Mouse (Mus musculus) gastrocnemius, adult 2 months (tissue): ENCODE measurements around the gene Il13. TPM values are rescaled to one million over a fixed set of nuclear protein-coding genes. Genes with fewer than 3 reads are reported as not detected.

ENCODE experiments used
- DNase-seq: peaks from one replicate; pipeline ENCODE4 v3.0.0; 2022
- H3K27ac ChIP-seq: fragments of 200-600 bp; 2 replicates; pipeline ENCODE4 v1.8.1; 2022; ENCODE audit warnings: mild to moderate bottlenecking
- H3K4me3 ChIP-seq: fragments of 200-600 bp; 2 replicates; pipeline ENCODE4 v1.8.1; 2022; ENCODE audit warnings: mild to moderate bottlenecking, moderate library complexity
- CTCF ChIP-seq: fragments of 200-600 bp; IDR thresholded peaks from 2 replicates; pipeline ENCODE4 v1.8.1; 2022; ENCODE audit warnings: antibody characterized with exemption, mild to moderate bottlenecking, moderate library complexity
- intact Hi-C: fragments of 180-260 bp; cut with DNase I; formaldehyde crosslinking; loops from one replicate; pipeline ENCODE4 v1.15.1; 2025
- total RNA-seq, 2 experiments: library from RNA; stranded (reverse); gene quantifications; 2 replicates each; pipeline ENCODE4 v1.2.3; 2021

The Il13 gene
- total RNA-seq, 2 experiments from 2014 or later = not detected

DNA sequence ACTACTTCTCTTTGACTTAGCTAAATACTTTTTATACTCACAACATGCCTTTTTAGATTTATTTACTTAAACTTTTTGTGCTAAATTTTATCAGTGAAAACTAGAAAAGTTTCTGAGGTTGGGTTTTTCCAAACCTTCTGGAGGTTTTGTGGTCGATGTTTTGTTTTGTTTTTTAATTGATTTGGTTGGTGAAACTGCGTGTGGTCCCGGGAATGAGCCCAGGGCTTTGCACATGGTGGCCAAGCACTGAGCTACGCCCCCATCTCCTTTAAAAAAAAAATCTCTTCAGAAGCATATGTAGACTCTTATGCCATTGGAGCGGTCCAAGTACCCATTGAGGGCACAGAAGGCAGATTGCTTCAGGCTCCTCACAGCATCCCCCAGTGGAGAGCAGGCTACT lies 43.4 kb downstream of the Il13 start:
- DNase-seq = no peak
- no peak overlapping the region for H3K27ac ChIP-seq
- intact Hi-C loops = no loop called here
- no peak for TF ChIP-seq CTCF
- H3K4me3 ChIP-seq = no peak overlapping the region

DNA sequence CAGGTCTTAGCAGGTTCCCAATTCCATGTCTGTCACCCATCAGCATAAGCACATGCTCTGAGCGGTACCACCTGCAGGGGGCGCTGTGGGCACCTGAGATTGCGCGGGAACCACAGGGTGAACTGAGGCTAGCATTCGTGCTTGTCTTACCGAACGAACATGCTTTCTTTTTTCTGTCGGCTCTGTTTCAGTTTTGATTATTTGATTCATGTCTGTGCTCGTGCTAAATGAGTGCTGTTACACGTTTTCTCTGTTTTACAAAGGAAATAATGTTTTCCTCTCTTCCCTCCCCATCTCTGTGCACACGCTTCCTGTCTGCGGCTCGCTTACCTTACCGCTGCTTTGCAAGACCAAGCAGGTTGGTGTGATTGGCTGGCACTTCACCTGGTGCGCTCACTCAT lies 44.1 kb downstream of the Il13 start:
- Histone ChIP-seq H3K27ac (no peak overlapping the region), H3K4me3 (no peak overlapping the region)
- peak; percentile 62 for TF ChIP-seq CTCF
- DNase-seq = peak; percentile 40
- intact Hi-C loops = no loop called here

DNA sequence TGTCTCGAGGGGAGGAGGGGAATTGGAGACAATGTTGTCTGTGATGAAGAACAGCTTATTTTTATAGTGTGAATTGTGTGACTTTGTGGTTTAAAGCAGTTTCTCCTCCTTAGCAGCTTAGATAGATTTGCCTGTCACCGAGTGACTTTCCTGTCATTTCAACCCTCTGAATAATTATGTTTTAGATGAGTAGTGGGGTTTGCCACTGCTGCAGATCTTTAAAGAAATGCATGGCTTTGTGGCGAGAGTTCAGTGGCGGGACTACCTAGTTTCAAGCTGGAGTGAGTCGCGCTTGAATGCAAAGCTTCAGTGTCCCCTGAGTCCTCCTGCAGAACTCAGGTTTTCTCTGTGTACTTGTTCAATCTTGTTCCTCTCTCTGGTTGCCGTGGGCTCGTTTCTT lies 46.2 kb downstream of the Il13 start:
- TF ChIP-seq CTCF = no peak
- intact Hi-C loops = no loop called here
- H3K4me3 ChIP-seq = no peak overlapping the region

DNA sequence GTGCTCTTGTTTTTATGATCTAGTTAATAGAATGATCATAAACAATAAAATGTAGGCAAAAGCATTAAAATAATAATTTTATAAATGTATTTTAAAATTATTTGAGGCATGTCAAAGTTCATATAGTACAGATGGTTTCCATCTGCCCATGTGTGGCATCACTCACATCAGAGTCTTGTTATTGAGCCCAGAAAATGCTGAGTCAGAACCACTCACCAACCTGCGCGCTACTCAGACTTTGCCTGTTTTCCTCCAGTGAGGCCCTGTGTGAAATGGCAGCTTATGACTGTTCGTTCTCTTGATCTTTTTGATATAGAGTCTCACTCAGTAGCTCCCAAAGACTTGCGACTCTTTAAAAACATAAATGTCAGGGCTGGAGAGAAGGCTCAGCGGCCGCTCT lies 49.0 kb downstream of the Il13 start:
- TF ChIP-seq CTCF = no peak
- DNase-seq = no peak
- Histone ChIP-seq H3K27ac (no peak overlapping the region), H3K4me3 (no peak overlapping the region)
- intact Hi-C loops = no loop called here

More for the DNA sequence above, 46.2 kb downstream of the Il13 start:
- no peak overlapping the region for H3K27ac ChIP-seq
- DNase-seq = no peak

DNA sequence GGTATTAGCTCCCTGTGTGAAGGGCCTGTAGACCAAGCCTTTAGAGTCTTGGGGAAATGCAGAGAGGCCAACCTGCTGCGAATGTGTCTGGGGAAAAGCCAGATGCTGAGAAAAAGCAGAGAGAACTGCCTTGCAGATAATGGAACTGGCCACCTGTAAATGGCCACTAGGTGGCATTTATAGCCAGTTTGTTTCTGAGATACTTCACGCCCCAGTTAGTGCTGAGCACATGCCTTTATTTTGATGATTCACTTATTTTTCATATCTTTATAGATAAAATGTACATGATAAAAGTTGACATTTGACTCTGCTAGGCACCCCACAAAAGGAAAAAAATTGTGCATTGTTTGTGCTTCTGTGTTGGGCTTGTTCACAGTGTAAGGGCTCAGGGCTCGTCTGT lies 49.7 kb downstream of the Il13 start:
- Histone ChIP-seq H3K4me3 (no peak overlapping the region), H3K27ac (no peak overlapping the region)
- no peak for DNase-seq
- TF ChIP-seq CTCF = peak; percentile 60
- intact Hi-C loops = no loop called here

DNA sequence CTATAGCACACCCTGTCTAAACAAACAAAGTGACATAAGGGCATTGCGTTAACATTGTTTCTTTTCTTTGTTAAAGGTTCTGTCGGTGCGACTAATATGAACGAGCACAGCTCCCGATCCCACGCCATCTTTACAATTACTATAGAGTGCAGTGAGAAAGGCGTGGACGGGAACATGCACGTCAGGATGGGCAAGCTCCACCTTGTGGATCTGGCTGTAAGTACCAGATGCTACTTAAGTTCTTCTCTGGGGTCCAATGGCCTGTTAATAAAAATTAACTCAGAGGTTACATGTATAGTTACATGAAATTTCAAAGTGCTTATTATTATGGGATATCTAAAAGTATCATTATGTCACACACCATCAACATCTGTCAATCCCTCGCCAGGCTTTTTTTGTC lies 51.4 kb downstream of the Il13 start:
- no peak for DNase-seq
- peak; percentile 24 for TF ChIP-seq CTCF
- Histone ChIP-seq H3K27ac (no peak overlapping the region), H3K4me3 (no peak overlapping the region)
- intact Hi-C loops = no loop called here

Other genes with a start within 250 kb of the Il13 start
- not detected for gene Leap2, start 211.5 kb downstream of the Il13 start, total RNA-seq
- gene Uqcrq, start 203.9 kb downstream of the Il13 start, total RNA-seq = 1,000 to 10,000 TPM; 1,156 to 1,696 TPM
- gene Gdf9, start 203.7 kb downstream of the Il13 start, total RNA-seq = under 1 TPM; 0.26 to 0.61 TPM
- gene Gm10447, start 177.6 kb downstream of the Il13 start, total RNA-seq = not detected
- under 1 TPM; 0.36 to 0.54 TPM for gene Shroom1, start 177.5 kb downstream of the Il13 start, total RNA-seq
- not detected for gene Gm9837, start 164.2 kb downstream of the Il13 start, total RNA-seq
- not detected for gene Gm9945, start 154.5 kb downstream of the Il13 start, total RNA-seq
- gene Sowaha, start 154.4 kb downstream of the Il13 start, total RNA-seq = under 1 TPM; 0.06 to 0.15 TPM
- 10 to 100 TPM in 1 of 2 experiments, 1 to 10 TPM in 1; 9.5 to 14.0 TPM for gene Sept8, start 115.4 kb downstream of the Il13 start, total RNA-seq
- 1 to 10 TPM; 4.6 to 6.3 TPM for gene Kif3a, start 67.3 kb downstream of the Il13 start, total RNA-seq
- gene Il4, start 16.0 kb downstream of the Il13 start, total RNA-seq = not detected
- gene Rad50, start 72.6 kb upstream of the Il13 start, total RNA-seq = 1 to 10 TPM; 4.1 to 5.2 TPM
- not detected for gene Il5, start 86.1 kb upstream of the Il13 start, total RNA-seq
- gene Irf1, start 135.3 kb upstream of the Il13 start, total RNA-seq = 1 to 10 TPM; 6.2 to 7.0 TPM
- gene Gm17334, start 138.5 kb upstream of the Il13 start, total RNA-seq = under 1 TPM; 0.28 to 0.53 TPM
- 1 to 10 TPM in 1 of 2 experiments, under 1 TPM in 1; 0.87 to 1.4 TPM for gene Gm12216, start 224.6 kb upstream of the Il13 start, total RNA-seq